Mouse (Mus musculus) ovary, adult 18-20 months (tissue): ENCODE results near the gene Kif1b.
"Not testable (repeated sequence)": the region's sequence is repeated elsewhere in the genome, so short reads cannot be mapped to it uniquely, and the experiment has no call there.

ENCODE experiments used
- DNase-seq: peaks from one replicate; pipeline ENCODE4 v3.0.0; 2022; ENCODE audit warnings: low spot score, mixed read lengths

The Kif1b gene

GRCm38 (mm10) chr4:149220042-149220473 lies 87.4 kb downstream of the Kif1b start:
- no peak for DNase-seq

GRCm38 (mm10) chr4:149219401-149220041 lies 88.0 kb downstream of the Kif1b start:
- DNase-seq: no peak

- no peak for DNase-seq
Observed at GRCm38 (mm10) chr4:149218476-149218875, 89.0 kb downstream of the Kif1b start.

- no peak for DNase-seq
Observed at GRCm38 (mm10) chr4:149215982-149216381, 91.5 kb downstream of the Kif1b start.

GRCm38 (mm10) chr4:149215397-149215796 lies 92.1 kb downstream of the Kif1b start:
- DNase-seq: no peak

- not testable (repeated sequence) for DNase-seq
Observed at GRCm38 (mm10) chr4:149214468-149214867, 93.0 kb downstream of the Kif1b start.

GRCm38 (mm10) chr4:149213466-149213865 lies 94.0 kb downstream of the Kif1b start:
- DNase-seq: no peak

- not testable (repeated sequence) for DNase-seq
Observed at GRCm38 (mm10) chr4:149211441-149211840, 96.1 kb downstream of the Kif1b start.

GRCm38 (mm10) chr4:149202467-149202866 lies 105.0 kb downstream of the Kif1b start:
- DNase-seq: no peak

GRCm38 (mm10) chr4:149201110-149201509 lies 106.4 kb downstream of the Kif1b start:
- DNase-seq: no peak

GRCm38 (mm10) chr4:149197180-149197579 lies 110.3 kb downstream of the Kif1b start:
- DNase-seq: no peak

- no peak for DNase-seq
Observed at GRCm38 (mm10) chr4:149191103-149191502, 116.4 kb downstream of the Kif1b start.

- DNase-seq: no peak
Observed at GRCm38 (mm10) chr4:149188563-149188962, 118.9 kb downstream of the Kif1b start.

GRCm38 (mm10) chr4:149182755-149183154 lies 124.7 kb downstream of the Kif1b start:
- no peak for DNase-seq

GRCm38 (mm10) chr4:149182192-149182591 lies 125.3 kb downstream of the Kif1b start:
- no peak for DNase-seq

GRCm38 (mm10) chr4:149179573-149179972 lies 127.9 kb downstream of the Kif1b start:
- DNase-seq: no peak

GRCm38 (mm10) chr4:149179160-149179559 lies 128.3 kb downstream of the Kif1b start:
- no peak for DNase-seq

- DNase-seq: no peak
Observed at GRCm38 (mm10) chr4:149178328-149178727, 129.2 kb downstream of the Kif1b start.

- DNase-seq: no peak
Observed at GRCm38 (mm10) chr4:149177046-149177445, 130.4 kb downstream of the Kif1b start.

- DNase-seq: no peak
Observed at GRCm38 (mm10) chr4:149176645-149177044, 130.8 kb downstream of the Kif1b start.

GRCm38 (mm10) chr4:149173661-149174060 lies 133.8 kb downstream of the Kif1b start:
- no peak for DNase-seq

GRCm38 (mm10) chr4:149172666-149173065 lies 134.8 kb downstream of the Kif1b start:
- no peak for DNase-seq

GRCm38 (mm10) chr4:149172083-149172482 lies 135.4 kb downstream of the Kif1b start:
- DNase-seq: no peak

- no peak for DNase-seq
Observed at GRCm38 (mm10) chr4:149171581-149171981, 135.9 kb downstream of the Kif1b start.
